Mouse (Mus musculus) limb, embryonic 11.5 days (tissue): ENCODE results near the gene Trpv4. TPM values are rescaled to one million over a fixed set of nuclear protein-coding genes. Genes with fewer than 3 reads are reported as not detected.

ENCODE experiments used
- ATAC-seq: fragments of 200-750 bp; cut with Nextera tagmentation; 2 replicates; pipeline ENCODE4 v1.8.0; 2017; ENCODE audit warnings: low read depth; ENCODE audit not compliant: insufficient number of reproducible peaks, low FRiP score, low TSS enrichment
- DNase-seq: peaks from one replicate; pipeline ENCODE4 v3.0.0-alpha.2; 2015; ENCODE audit warnings: low spot score
- H3K27ac ChIP-seq: fragments of 300-500 bp; sonication (generic); replicated peaks from 2 replicates; pipeline ENCODE4 v1.5.1; 2014; ENCODE audit warnings: low read depth, mild to moderate bottlenecking, low read length
- H3K27me3 ChIP-seq: fragments of 300-500 bp; sonication (generic); 2 replicates; pipeline ENCODE4 v1.6.1; 2014; ENCODE audit warnings: mild to moderate bottlenecking, low read length, mixed read lengths; ENCODE audit not compliant: control insufficient read depth, insufficient read depth
- H3K36me3 ChIP-seq: fragments of 300-500 bp; sonication (generic); 2 replicates; pipeline ENCODE4 v1.6.1; 2014; ENCODE audit warnings: mild to moderate bottlenecking, low read length, moderate library complexity, mixed read lengths; ENCODE audit not compliant: control insufficient read depth, insufficient read depth
- H3K4me1 ChIP-seq: fragments of 300-500 bp; sonication (generic); 2 replicates; pipeline ENCODE4 v1.6.1; 2014; ENCODE audit warnings: low read length, mixed read lengths; ENCODE audit not compliant: control insufficient read depth, insufficient read depth
- H3K4me2 ChIP-seq: fragments of 300-500 bp; sonication (generic); 2 replicates; pipeline ENCODE4 v1.6.1; 2014; ENCODE audit warnings: low read depth, mild to moderate bottlenecking, moderate library complexity; ENCODE audit not compliant: severe bottlenecking
- H3K4me3 ChIP-seq: fragments of 300-500 bp; sonication (generic); 2 replicates; pipeline ENCODE4 v1.5.1; 2014; ENCODE audit warnings: low read depth, low read length
- H3K9ac ChIP-seq: fragments of 300-500 bp; sonication (generic); 2 replicates; pipeline ENCODE4 v1.6.1; 2014; ENCODE audit warnings: mild to moderate bottlenecking, low read length
- H3K9me3 ChIP-seq: fragments of 300-500 bp; sonication (generic); 2 replicates; pipeline ENCODE4 v1.6.1; 2016; ENCODE audit warnings: low read length; ENCODE audit not compliant: control insufficient read depth
- WGBS: fragments of 180-500 bp; shearing (Covaris S2); extraction: QIAGEN DNeasy Blood & Tissue Kit; methylation state at CpG from one replicate; pipeline ENCODE4 v1.1.7; 2014; 5-methylcytosine and 5-hydroxymethylcytosine counted together
- polyA plus RNA-seq: library from polyadenylated mRNA; unstranded; fragments of >200 nt; fragmentation: Nextera tagmentation; extraction: Ambion mirVana; gene quantifications from 2 replicates; pipeline ENCODE4 v1.2.1, GENCODE M21; 2014

Gene Trpv4
- polyA plus RNA-seq, 1 experiment from 2014 or later, result 0.53 TPM

DNA sequence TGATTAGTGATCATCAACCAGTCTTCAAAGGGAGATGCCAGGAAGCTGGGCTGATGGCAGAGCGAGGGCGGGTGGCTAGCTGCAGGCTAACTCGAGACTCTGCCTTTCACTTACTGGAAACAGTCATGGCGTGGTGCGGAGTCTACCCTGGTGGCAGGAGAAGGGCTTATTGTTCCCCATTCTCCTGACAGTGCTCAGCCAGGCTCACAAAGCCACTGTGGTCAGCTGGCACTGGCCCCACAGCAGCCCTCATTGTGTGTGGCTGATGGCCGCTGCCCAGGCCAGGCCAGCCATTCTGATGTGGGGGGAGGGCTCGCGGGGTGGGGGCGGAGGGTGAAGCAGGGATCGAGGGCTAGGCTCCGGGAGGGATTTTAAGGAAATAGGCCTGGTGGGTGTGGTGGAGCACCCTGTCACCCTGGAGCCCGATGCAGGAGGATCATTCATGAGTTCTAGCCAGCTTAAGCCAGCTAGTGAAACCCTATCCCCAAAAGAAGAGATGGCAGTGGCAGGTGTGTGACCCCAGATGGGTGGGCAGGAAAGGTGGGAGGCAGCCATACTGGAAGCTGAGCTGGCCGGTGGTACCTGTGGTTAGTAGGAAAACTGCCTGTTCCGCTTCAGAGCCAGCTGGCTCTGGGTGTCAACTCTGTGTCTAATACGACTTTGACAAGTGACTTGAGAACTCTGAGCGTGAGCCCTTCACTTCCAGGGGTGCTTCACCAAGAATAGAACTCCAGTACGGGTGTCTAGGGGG lies 21.8 kb upstream of the Trpv4 start:
- DNase-seq (no peak), ATAC-seq (no peak)
- no peaks in the 10 kb centered on the region for H3K27me3 ChIP-seq
- H3K36me3 ChIP-seq, result peaks cover 2% of the 10 kb centered on the region; the same call in 1 of the 2 replicates
- no peak overlapping the region for H3K4me3 ChIP-seq
- peaks cover 11% of the 10 kb centered on the region for H3K4me1 ChIP-seq
- 0 out of 2 replicates have a peak overlapping the region, but pooled peaks have one; percentile 42 for H3K27ac ChIP-seq
- 71% methylated on average over 17 of the region's 17 CpGs for WGBS
- no peaks in the 10 kb centered on the region for H3K9me3 ChIP-seq
- no peak overlapping the region for H3K4me2 ChIP-seq
- H3K9ac ChIP-seq, result no peak overlapping the region

GRCm38 (mm10) chr5:114674594-114674993 lies 16.4 kb upstream of the Trpv4 start:
- ATAC-seq (no peak), DNase-seq (no peak)
- no peak overlapping the region for H3K4me3 ChIP-seq
- no peaks in the 10 kb centered on the region for H3K9me3 ChIP-seq
- no peaks in the 10 kb centered on the region; the same call in 1 of the 2 replicates for H3K4me1 ChIP-seq
- no peak overlapping the region for H3K27ac ChIP-seq
- 85% methylated on average over 8 of the region's 8 CpGs for WGBS
- no peaks in the 10 kb centered on the region for H3K27me3 ChIP-seq
- peaks cover 5% of the 10 kb centered on the region; the same call in 1 of the 2 replicates for H3K36me3 ChIP-seq
- no peak overlapping the region for H3K4me2 ChIP-seq
- no peak overlapping the region for H3K9ac ChIP-seq

- ATAC-seq, result no peak
- Histone ChIP-seq H3K9ac (no peak overlapping the region), H3K9me3 (no peaks in the 10 kb centered on the region), H3K4me1 (no peaks in the 10 kb centered on the region), H3K27me3 (no peaks in the 10 kb centered on the region), H3K4me3 (no peak overlapping the region), H3K36me3 (peaks cover 5% of the 10 kb centered on the region; the same call in 1 of the 2 replicates), H3K27ac (no peak overlapping the region), H3K4me2 (no peak overlapping the region)
- DNase-seq, result no peak
- 85% methylated on average over 13 of the region's 13 CpGs for WGBS
Observed at GRCm38 (mm10) chr5:114673114-114673513, 14.9 kb upstream of the Trpv4 start.

- no peak for DNase-seq
- no peaks in the 10 kb centered on the region for H3K9me3 ChIP-seq
- no peak overlapping the region for H3K27ac ChIP-seq
- ATAC-seq, result no peak
- no peak overlapping the region for H3K9ac ChIP-seq
- no peak overlapping the region for H3K4me2 ChIP-seq
- WGBS, result 94% methylated on average over 5 of the region's 5 CpGs
- H3K27me3 ChIP-seq, result no peaks in the 10 kb centered on the region
- H3K4me3 ChIP-seq, result no peak overlapping the region
- H3K36me3 ChIP-seq, result peaks cover under 1% of the 10 kb centered on the region; the same call in 1 of the 2 replicates
- H3K4me1 ChIP-seq, result no peaks in the 10 kb centered on the region
Observed at GRCm38 (mm10) chr5:114669014-114669413, 10.8 kb upstream of the Trpv4 start.

DNA sequence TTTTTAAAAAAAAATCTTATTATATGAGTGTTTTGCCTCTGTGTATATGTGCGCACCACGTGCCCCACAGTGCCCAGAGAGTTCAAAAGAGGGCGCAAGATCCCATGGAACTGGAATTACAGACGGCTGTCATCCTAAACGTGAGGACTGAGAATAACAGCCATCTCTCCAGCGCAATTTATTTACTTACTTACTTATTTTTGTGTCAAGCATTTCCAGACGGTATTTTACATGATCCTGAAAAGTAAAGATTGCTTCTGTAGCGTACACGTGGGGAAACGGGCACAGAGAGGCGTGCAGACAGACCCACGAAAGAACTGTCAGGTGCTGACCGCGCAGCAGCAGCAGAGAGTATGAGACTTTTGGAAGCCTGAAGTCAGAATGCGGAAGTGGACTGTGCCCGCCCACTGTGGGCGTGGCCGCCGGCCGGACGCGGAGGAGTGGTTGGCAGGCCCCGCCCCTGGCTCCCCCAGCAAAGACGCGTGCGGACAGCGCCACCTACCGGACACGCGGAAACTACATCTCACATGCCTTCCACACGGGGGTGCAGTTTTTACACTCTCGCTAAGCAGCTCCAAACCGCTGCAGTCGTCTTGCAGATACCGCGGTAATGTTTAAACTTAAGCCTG lies 9.1 kb upstream of the Trpv4 start:
- no peaks in the 10 kb centered on the region for H3K4me1 ChIP-seq
- no peaks in the 10 kb centered on the region for H3K27me3 ChIP-seq
- H3K36me3 ChIP-seq, result no peaks in the 10 kb centered on the region; the same call in 1 of the 2 replicates
- H3K4me3 ChIP-seq, result no peak overlapping the region
- H3K27ac ChIP-seq, result no peak overlapping the region
- DNase-seq, result peak; percentile 100
- no peak overlapping the region for H3K9ac ChIP-seq
- ATAC-seq, result peak; percentile 77; the same call in 1 of the 2 replicates
- 5% methylated on average over 36 of the region's 36 CpGs for WGBS
- no peaks in the 10 kb centered on the region for H3K9me3 ChIP-seq
- peak overlapping the region; percentile 42 for H3K4me2 ChIP-seq

DNA sequence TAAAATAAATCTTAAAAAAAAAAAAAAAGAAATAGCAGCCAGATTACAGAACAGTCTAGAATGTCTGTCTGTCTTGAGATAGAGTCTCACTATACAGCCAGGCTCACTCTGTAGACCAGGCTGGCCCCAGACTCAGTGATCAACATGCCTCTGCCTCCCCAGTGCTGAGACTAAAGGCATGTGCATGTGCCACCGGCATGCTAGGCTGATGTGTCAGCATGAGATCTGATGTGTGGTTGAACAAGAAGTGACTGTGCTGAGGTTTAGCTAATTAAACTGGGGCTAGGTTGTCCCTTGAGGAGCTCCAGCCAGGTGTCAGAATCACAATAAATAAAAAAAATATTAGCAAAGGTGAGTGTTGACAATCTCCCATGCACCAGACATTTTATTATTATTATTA lies 8.4 kb upstream of the Trpv4 start:
- Histone ChIP-seq H3K4me3 (no peak overlapping the region), H3K9ac (no peak overlapping the region), H3K27me3 (no peaks in the 10 kb centered on the region), H3K27ac (no peak overlapping the region), H3K9me3 (no peaks in the 10 kb centered on the region), H3K4me1 (no peaks in the 10 kb centered on the region), H3K4me2 (no peak overlapping the region), H3K36me3 (no peaks in the 10 kb centered on the region; the same call in 1 of the 2 replicates)
- 62% methylated on average over 1 of the region's 1 CpGs for WGBS
- DNase-seq, result no peak
- no peak for ATAC-seq

DNA sequence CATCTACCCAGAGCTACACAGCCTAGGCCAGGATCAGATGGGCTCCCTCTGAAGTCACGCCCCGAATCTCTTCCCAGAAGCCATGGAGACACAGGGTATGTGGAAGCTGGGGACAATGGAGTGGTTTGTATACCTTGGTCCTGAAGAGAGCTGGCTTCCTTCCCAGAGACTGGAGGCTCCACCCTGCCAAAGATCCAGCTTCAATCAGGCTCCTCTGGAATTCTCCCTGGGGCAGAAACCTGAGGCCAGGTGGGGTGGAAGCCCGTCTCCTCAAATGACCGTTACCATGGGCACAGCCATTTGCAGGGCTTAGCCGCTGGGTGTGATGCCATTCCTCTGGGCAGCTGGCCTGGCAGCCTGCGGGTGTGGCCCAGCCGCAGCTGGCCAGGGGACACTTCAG lies 6.5 kb upstream of the Trpv4 start:
- H3K27me3 ChIP-seq, result peaks cover under 1% of the 10 kb centered on the region; the same call in 1 of the 2 replicates
- no peaks in the 10 kb centered on the region for H3K4me1 ChIP-seq
- H3K9ac ChIP-seq, result no peak overlapping the region; the same call in 1 of the 2 replicates
- WGBS, result 68% methylated on average over 7 of the region's 7 CpGs
- DNase-seq (no peak), ATAC-seq (no peak)
- H3K27ac ChIP-seq, result no peak overlapping the region
- no peaks in the 10 kb centered on the region for H3K36me3 ChIP-seq
- H3K4me2 ChIP-seq, result no peak overlapping the region
- H3K4me3 ChIP-seq, result no peak overlapping the region
- H3K9me3 ChIP-seq, result no peaks in the 10 kb centered on the region

DNA sequence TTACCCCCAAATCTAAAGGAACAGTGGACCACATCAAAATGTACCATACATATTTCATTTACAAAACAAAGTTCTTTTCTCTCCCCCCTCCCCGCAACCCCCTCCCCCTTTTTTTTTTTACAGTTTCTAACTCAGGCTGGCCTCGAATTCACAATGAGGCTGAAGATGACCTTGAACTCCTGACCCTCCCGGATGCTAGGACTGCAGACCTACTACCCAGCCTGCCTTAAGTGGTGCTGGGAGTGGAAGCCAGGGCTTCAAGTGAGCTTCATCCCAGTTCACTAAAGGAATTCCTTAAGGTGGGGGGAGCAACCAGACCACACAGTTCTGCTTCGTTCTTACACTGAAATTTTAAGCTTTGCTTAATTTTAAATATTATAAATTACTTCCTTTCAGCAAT lies 5.9 kb upstream of the Trpv4 start:
- WGBS, result 86% methylated on average over 4 of the region's 4 CpGs
- no peak overlapping the region for H3K27ac ChIP-seq
- no peak for DNase-seq
- H3K9me3 ChIP-seq, result no peaks in the 10 kb centered on the region
- H3K36me3 ChIP-seq, result no peaks in the 10 kb centered on the region
- H3K4me2 ChIP-seq, result no peak overlapping the region
- H3K4me3 ChIP-seq, result no peak overlapping the region
- no peak for ATAC-seq
- H3K4me1 ChIP-seq, result no peaks in the 10 kb centered on the region
- H3K27me3 ChIP-seq, result peaks cover 6% of the 10 kb centered on the region
- H3K9ac ChIP-seq, result no peak overlapping the region
